In the genomic region with DNA sequence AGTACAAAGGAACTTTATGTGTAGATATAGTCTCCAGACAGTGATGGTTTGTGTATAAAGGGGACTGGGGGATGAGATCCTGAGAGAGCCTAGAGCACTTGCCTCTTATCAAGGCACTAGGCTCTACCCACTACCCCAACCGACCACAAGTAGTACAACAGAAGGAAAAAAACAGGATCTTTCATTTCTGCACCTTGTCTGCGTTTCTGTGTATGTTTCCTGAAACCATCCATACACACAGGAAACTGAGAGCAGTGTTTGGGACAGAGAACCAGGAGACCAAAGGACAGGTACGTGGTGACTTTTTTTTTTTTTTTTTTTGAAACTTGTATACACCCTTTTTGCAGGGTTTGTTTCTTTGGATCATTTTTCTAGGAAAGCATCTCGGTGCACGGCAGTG, we compare ENCODE assay signal across 8 mouse cellular contexts. TPM values are rescaled to one million over a fixed set of nuclear protein-coding genes. Genes with fewer than 3 reads are reported as not detected.
A peak's percentile ranks its signal among the peaks of the same experiment; 100 is the strongest.
DNase-seq lines count a peak whose midpoint lies in the region; ATAC-seq and TF ChIP-seq lines count a peak whose summit lies in the region.

No protein-coding gene starts in this region.

- no peak; the same call in 1 of the 2 replicates for TF ChIP-seq CTCF in left cerebral cortex, adult 2 months (IDR thresholded peaks at IDR 0.05)
- TF ChIP-seq CTCF in cortical plate, adult 2 months (IDR thresholded peaks at IDR 0.05; ENCODE audit: extremely low read depth, insufficient read depth, low read length) = no peak

- DNase-seq in left cerebral cortex, adult 2 months (ENCODE audit: extremely low spot score in 1 of 2, low spot score in 2 of 2) = no peak
- no peak for DNase-seq in left cerebral cortex, postnatal 10 days (ENCODE audit: extremely low spot score in 1 of 2, low spot score in 2 of 2)
- no peak for DNase-seq in Muller cell, postnatal 12 days (ENCODE audit: inconsistent ontology term)
- DNase-seq in layer of hippocampus, adult 9-10 months (ENCODE audit: low spot score) = no peak

- WGBS in intestine, embryonic 16.5 days = 11% methylated on average over 5 of the region's 5 CpGs
- WGBS in neural tube, embryonic 15.5 days = 20% methylated on average over 5 of the region's 5 CpGs

- H3K4me2 ChIP-seq in intestine, embryonic 16.5 days (ENCODE audit: low read depth, low read length) = peak overlapping the region; percentile 79
- peak overlapping the region; percentile 86 for H3K4me2 ChIP-seq in neural tube, embryonic 15.5 days

- no peaks in the 10 kb centered on the region for H3K36me3 ChIP-seq in intestine, embryonic 16.5 days (ENCODE audit: control insufficient read depth, insufficient read depth, low read length)
- H3K36me3 ChIP-seq in neural tube, embryonic 15.5 days = no peaks in the 10 kb centered on the region

- peak overlapping the region; percentile 99 for H3K4me3 ChIP-seq in left cerebral cortex, adult 2 months
- H3K4me3 ChIP-seq in cortical plate, adult 2 months (ENCODE audit: insufficient read depth, low read length) = peak overlapping the region; percentile 87
- peak overlapping the region; percentile 88 for H3K4me3 ChIP-seq in intestine, embryonic 16.5 days (ENCODE audit: low read length)
- peak overlapping the region; percentile 98 for H3K4me3 ChIP-seq in neural tube, embryonic 15.5 days (replicated peaks)

- TF ChIP-seq POLR2A in cortical plate, adult 2 months (IDR thresholded peaks at IDR 0.05; ENCODE audit: extremely low read depth, insufficient read depth, low read length) = no peak

- H3K27me3 ChIP-seq in intestine, embryonic 16.5 days (replicated peaks; ENCODE audit: control insufficient read depth, insufficient read depth, low read length) = no peaks in the 10 kb centered on the region
- no peaks in the 10 kb centered on the region for H3K27me3 ChIP-seq in neural tube, embryonic 15.5 days (replicated peaks)

- no peak overlapping the region; the same call in 1 of the 2 replicates for H3K27ac ChIP-seq in left cerebral cortex, adult 2 months
- no peak overlapping the region for H3K27ac ChIP-seq in cortical plate, adult 2 months (ENCODE audit: insufficient read depth, low read length)
- no peak overlapping the region; the same call in 1 of the 2 replicates for H3K27ac ChIP-seq in intestine, embryonic 16.5 days (ENCODE audit: low read length)
- no peak overlapping the region for H3K27ac ChIP-seq in neural tube, embryonic 15.5 days (replicated peaks)

- H3K9ac ChIP-seq in intestine, embryonic 16.5 days (ENCODE audit: low read depth, low read length) = peak overlapping the region; percentile 93
- peak overlapping the region; percentile 96 for H3K9ac ChIP-seq in neural tube, embryonic 15.5 days (replicated peaks)

- intact Hi-C loops in left cerebral cortex, adult 2 months (cut with DNase I) = loop anchor here (1.0 to 5.0 kb wide), 2 partner anchors 20 to 248 kb away; a partner anchor contains a TSS
- intact Hi-C loops in left cerebral cortex, postnatal 10 days (cut with DNase I) = no loop called here

- H3K4me1 ChIP-seq in cortical plate, adult 2 months (ENCODE audit: control insufficient read depth, insufficient read depth, low read length) = peaks cover 4% of the 10 kb centered on the region; the same call in 1 of the 2 replicates
- peaks cover 12% of the 10 kb centered on the region for H3K4me1 ChIP-seq in intestine, embryonic 16.5 days (ENCODE audit: control insufficient read depth, insufficient read depth, low read length)
- peaks cover 23% of the 10 kb centered on the region for H3K4me1 ChIP-seq in neural tube, embryonic 15.5 days

- no peaks in the 10 kb centered on the region for H3K9me3 ChIP-seq in intestine, embryonic 16.5 days (ENCODE audit: control insufficient read depth, low read length)
- no peaks in the 10 kb centered on the region for H3K9me3 ChIP-seq in neural tube, embryonic 15.5 days (replicated peaks)

- no peak for ATAC-seq in intestine, embryonic 16.5 days
- ATAC-seq in neural tube, embryonic 15.5 days (ENCODE audit: low FRiP score) = no peak
- ATAC-seq in megakaryocyte-erythroid progenitor cell, adult 5-6 weeks (replicated peaks; ENCODE audit: low FRiP score, low TSS enrichment, poor library complexity, severe bottlenecking) = no peak

RNA-seq across cellular contexts. Expression of a gene that starts 0.7 kb away (rescaled TPM):
- total RNA-seq in left cerebral cortex, adult 2 months (2021) = 10 to 100 TPM; 21.8 to 23.3 TPM
- 10 to 100 TPM; 22.2 to 24.1 TPM for total RNA-seq in left cerebral cortex, postnatal 10 days (2021)
- polyA plus RNA-seq in cortical plate, adult 2 months (2012; rRNA removed) = 18.3 and 19.3 TPM in 2 replicates
- polyA plus RNA-seq in intestine, embryonic 16.5 days (2015; fragmentation: Nextera tagmentation; extraction: Ambion mirVana) = 34.4 and 40.8 TPM in 2 replicates
- 27.3 and 32.4 TPM in 2 replicates for polyA plus RNA-seq in neural tube, embryonic 15.5 days (2015; fragmentation: Nextera tagmentation; extraction: Ambion mirVana)
- 31.6 and 38.6 TPM in 2 replicates for total RNA-seq in megakaryocyte-erythroid progenitor cell, adult 5-6 weeks (2014; fragmentation: Nextera tagmentation)
- 14.2 and 23.2 TPM in 2 replicates for total RNA-seq in megakaryocyte-erythroid progenitor cell, adult 5-6 weeks (2017)

RNA-seq across cellular contexts. Expression of a gene that starts 19.5 kb away (rescaled TPM):
- 10 to 100 TPM; 38.6 to 39.3 TPM for total RNA-seq in left cerebral cortex, adult 2 months (2021)
- total RNA-seq in left cerebral cortex, postnatal 10 days (2021) = 10 to 100 TPM; 32.5 to 35.2 TPM
- polyA plus RNA-seq in cortical plate, adult 2 months (2012; rRNA removed) = 48.0 and 48.2 TPM in 2 replicates
- 112 and 125 TPM in 2 replicates for polyA plus RNA-seq in intestine, embryonic 16.5 days (2015; fragmentation: Nextera tagmentation; extraction: Ambion mirVana)
- 89.9 and 109 TPM in 2 replicates for polyA plus RNA-seq in neural tube, embryonic 15.5 days (2015; fragmentation: Nextera tagmentation; extraction: Ambion mirVana)
- 117 TPM in 2 replicates for total RNA-seq in megakaryocyte-erythroid progenitor cell, adult 5-6 weeks (2014; fragmentation: Nextera tagmentation)
- total RNA-seq in megakaryocyte-erythroid progenitor cell, adult 5-6 weeks (2017) = 289 and 308 TPM in 2 replicates
